ENCODE assay signal across 8 mouse cellular contexts in genomic region chr5:139730712-139731486, GRCm38 (mm10). TPM values are rescaled to one million over a fixed set of nuclear protein-coding genes. Genes with fewer than 3 reads are reported as not detected.
DNase-seq lines count a peak whose midpoint lies in the region; ATAC-seq lines count a peak whose summit lies in the region.

No protein-coding gene starts in this region.

- ATAC-seq in cerebellum, adult (ENCODE audit: insufficient number of reproducible peaks, low FRiP score, low TSS enrichment) = peak; percentile 75; the same call in 1 of the 2 replicates
- no peak for ATAC-seq in megakaryocyte, adult 5-6 weeks (ENCODE audit: poor library complexity, severe bottlenecking)
- no peak for ATAC-seq in hindbrain, embryonic 14.5 days (ENCODE audit: low FRiP score)
- ATAC-seq in liver, embryonic 16.5 days (ENCODE audit: low read depth) = no peak

- H3K4me2 ChIP-seq in hindbrain, embryonic 14.5 days (replicated peaks) = no peak overlapping the region
- no peak overlapping the region for H3K4me2 ChIP-seq in liver, embryonic 16.5 days (ENCODE audit: low read depth, low read length)

- peaks cover 61% of the 10 kb centered on the region for H3K36me3 ChIP-seq in megakaryocyte, embryonic 14.5 days (replicated peaks; ENCODE audit: low read length)
- H3K36me3 ChIP-seq in hindbrain, embryonic 14.5 days (replicated peaks; ENCODE audit: control insufficient read depth, insufficient read depth) = no peaks in the 10 kb centered on the region
- H3K36me3 ChIP-seq in liver, embryonic 16.5 days (ENCODE audit: control insufficient read depth, insufficient read depth) = no peaks in the 10 kb centered on the region

- WGBS in hindbrain, embryonic 14.5 days = 54% methylated on average over 8 of the region's 8 CpGs
- 76% methylated on average over 8 of the region's 8 CpGs for WGBS in liver, embryonic 16.5 days (ENCODE audit: insufficient replicate concordance)

- no peaks in the 10 kb centered on the region for H3K9me3 ChIP-seq in megakaryocyte, embryonic 14.5 days
- H3K9me3 ChIP-seq in hindbrain, embryonic 14.5 days (ENCODE audit: control insufficient read depth, low read length) = no peaks in the 10 kb centered on the region
- H3K9me3 ChIP-seq in liver, embryonic 16.5 days (replicated peaks; ENCODE audit: control insufficient read depth, low read length) = no peaks in the 10 kb centered on the region

- H3K27me3 ChIP-seq in megakaryocyte, embryonic 14.5 days (replicated peaks) = no peaks in the 10 kb centered on the region
- no peaks in the 10 kb centered on the region for H3K27me3 ChIP-seq in hindbrain, embryonic 14.5 days (ENCODE audit: control insufficient read depth, insufficient read depth, low read length)
- H3K27me3 ChIP-seq in liver, embryonic 16.5 days (ENCODE audit: control insufficient read depth, insufficient read depth, low read depth, low read length) = no peaks in the 10 kb centered on the region

- H3K4me1 ChIP-seq in megakaryocyte, embryonic 14.5 days = peaks cover 100% of the 10 kb centered on the region
- peaks cover 30% of the 10 kb centered on the region for H3K4me1 ChIP-seq in hindbrain, embryonic 14.5 days (replicated peaks; ENCODE audit: control insufficient read depth, insufficient read depth, low read length)
- H3K4me1 ChIP-seq in liver, embryonic 16.5 days (ENCODE audit: control insufficient read depth, low read depth, low read length) = peaks cover 58% of the 10 kb centered on the region

- H3K9ac ChIP-seq in hindbrain, embryonic 14.5 days = peak overlapping the region; percentile 10; the same call in 1 of the 2 replicates
- H3K9ac ChIP-seq in liver, embryonic 16.5 days (ENCODE audit: low read depth, low read length) = no peak overlapping the region

- H3K4me3 ChIP-seq in megakaryocyte, embryonic 14.5 days (replicated peaks) = peak overlapping the region; percentile 53
- H3K4me3 ChIP-seq in hindbrain, embryonic 14.5 days (replicated peaks; ENCODE audit: low read length) = no peak overlapping the region
- H3K4me3 ChIP-seq in liver, embryonic 16.5 days (ENCODE audit: low read depth, low read length) = no peak overlapping the region

- no peak for DNase-seq in cerebellum, adult 11 months
- DNase-seq in hindbrain, embryonic 14.5 days (ENCODE audit: low spot score) = no peak
- DNase-seq in gastrocnemius, postnatal 25 days = no peak
- no peak for DNase-seq in spleen, postnatal 10 days (ENCODE audit: low spot score in 2 of 2)

- 0 out of 2 replicates have a peak overlapping the region, but pooled peaks have one; percentile 35 for H3K27ac ChIP-seq in hindbrain, embryonic 14.5 days
- peak overlapping the region; percentile 30 for H3K27ac ChIP-seq in liver, embryonic 16.5 days (ENCODE audit: low read length)

RNA-seq across cellular contexts. Expression of gene Micall2, which starts 5.2 kb away (rescaled TPM):
- polyA plus RNA-seq in megakaryocyte, embryonic 14.5 days (2012; ENCODE audit: insufficient read depth, low replicate concordance) = 54.5 and 69.6 TPM in 2 replicates
- total RNA-seq in megakaryocyte, adult 5-6 weeks (2015) = 5.4 and 7.0 TPM in 2 replicates
- total RNA-seq in megakaryocyte, adult 5-6 weeks (2017) = 1.8 and 2.9 TPM in 2 replicates
- 10.6 and 10.7 TPM in 2 replicates for polyA plus RNA-seq in hindbrain, embryonic 14.5 days (2014; fragmentation: Nextera tagmentation; extraction: Ambion mirVana)
- 10.4 and 11.1 TPM in 2 replicates for polyA plus RNA-seq in liver, embryonic 16.5 days (2015; fragmentation: Nextera tagmentation; extraction: Ambion mirVana)
- total RNA-seq in gastrocnemius, postnatal 25 days (2021) = 1 to 10 TPM in 1 of 2 experiments, under 1 TPM in 1; 0.64 to 1.3 TPM

RNA-seq across cellular contexts. Expression of gene Ints1, which starts 44.6 kb away (rescaled TPM):
- polyA plus RNA-seq in megakaryocyte, embryonic 14.5 days (2012; ENCODE audit: insufficient read depth, low replicate concordance) = 42.9 and 56.6 TPM in 2 replicates
- 25.5 and 41.7 TPM in 2 replicates for total RNA-seq in megakaryocyte, adult 5-6 weeks (2015)
- 15.9 and 31.2 TPM in 2 replicates for total RNA-seq in megakaryocyte, adult 5-6 weeks (2017)
- 37.2 and 37.6 TPM in 2 replicates for polyA plus RNA-seq in hindbrain, embryonic 14.5 days (2014; fragmentation: Nextera tagmentation; extraction: Ambion mirVana)
- 10.4 and 11.2 TPM in 2 replicates for polyA plus RNA-seq in liver, embryonic 16.5 days (2015; fragmentation: Nextera tagmentation; extraction: Ambion mirVana)
- 10 to 100 TPM; 25.6 to 32.1 TPM for total RNA-seq in gastrocnemius, postnatal 25 days (2021)
